Mouse (Mus musculus): ENCODE data around the gene Pigm. TPM values are rescaled to one million over a fixed set of nuclear protein-coding genes. Genes with fewer than 3 reads are reported as not detected.

Pigm gene
- 1 to 10 TPM; 7.9 to 8.6 TPM for total RNA-seq (2021)
- long read RNA-seq, experiment 1, full-length matches to known transcripts: 9 of 9 reads
- long read RNA-seq, experiment 1, partial matches to known transcripts: 0 of 9 reads
- long read RNA-seq, experiment 1, other reads (novel, unspliced or antisense): 0 of 9 reads
- long read RNA-seq, experiment 2, full-length matches to known transcripts: 9 of 9 reads
- long read RNA-seq, experiment 2, partial matches to known transcripts: 0 of 9 reads
- long read RNA-seq, experiment 2, other reads (novel, unspliced or antisense): 0 of 9 reads

GRCm38 (mm10) chr1:172376198-172376667 lies at the start of gene Pigm:
Gene Pigm, plus strand, starts transcription at chr1:172376546.
- DNase-seq (ENCODE audit: low spot score in 2 of 2): peak; percentile 98 to 99

DNA sequence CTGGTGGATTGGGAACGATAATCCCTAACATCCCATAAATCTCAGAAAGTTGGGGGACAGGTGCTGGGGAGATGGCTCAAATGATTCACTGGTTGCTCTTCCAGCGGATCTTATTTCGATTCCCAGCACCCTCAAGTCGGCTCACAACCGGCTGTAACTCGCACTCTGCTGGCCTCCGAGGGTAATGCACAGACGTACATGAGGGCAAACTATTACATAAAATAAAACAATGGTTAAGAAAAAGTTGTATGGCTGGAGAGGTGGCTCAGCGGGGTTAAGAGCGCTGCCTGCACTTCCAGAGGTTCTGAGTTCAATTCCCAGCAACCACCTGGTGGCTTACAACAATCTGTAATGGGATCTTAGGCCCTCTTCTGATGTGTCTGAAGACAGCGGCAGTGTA lies 49.7 kb upstream of the Pigm start:
- no peak for DNase-seq (ENCODE audit: low spot score in 2 of 2)

DNA sequence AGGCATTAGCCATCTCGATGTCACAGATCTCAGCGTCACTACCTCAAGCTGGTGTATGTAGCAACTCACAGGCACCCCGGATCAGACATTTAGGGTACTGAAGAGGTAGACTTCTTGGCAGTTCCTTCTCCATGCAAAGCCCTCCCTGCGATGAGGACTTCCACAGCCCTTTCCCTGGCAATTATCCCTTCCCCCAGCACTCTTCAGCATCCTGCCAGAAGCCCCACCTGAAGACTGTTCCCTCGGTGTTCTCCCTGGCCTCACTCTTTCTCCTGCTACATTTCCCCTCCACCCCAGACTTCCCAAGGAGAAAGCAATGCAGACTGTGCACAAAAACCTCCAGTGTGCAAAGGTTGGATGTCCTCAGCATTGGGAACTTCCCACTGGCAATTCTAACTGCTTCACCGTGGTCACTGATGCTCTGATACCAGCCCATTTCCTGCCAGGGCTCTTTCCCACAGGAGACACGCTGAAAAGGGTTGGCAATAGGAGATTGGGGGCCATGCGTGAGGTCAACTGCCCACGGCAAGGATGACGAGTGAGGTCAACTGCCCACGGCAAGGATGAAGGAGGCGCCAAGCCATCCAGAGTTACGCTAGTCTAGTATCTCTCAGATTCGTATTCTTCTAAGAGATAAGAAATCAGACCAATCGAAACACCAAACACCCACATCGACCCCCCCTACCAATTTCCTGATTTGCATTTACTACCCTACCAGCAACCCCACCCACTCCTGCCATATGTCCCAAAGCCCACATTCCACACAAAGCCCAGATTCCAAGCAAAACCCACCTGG lies 48.9 kb upstream of the Pigm start:
- peak in 1 of 2 experiments; percentile 71 for DNase-seq (ENCODE audit: low spot score in 2 of 2)

DNA sequence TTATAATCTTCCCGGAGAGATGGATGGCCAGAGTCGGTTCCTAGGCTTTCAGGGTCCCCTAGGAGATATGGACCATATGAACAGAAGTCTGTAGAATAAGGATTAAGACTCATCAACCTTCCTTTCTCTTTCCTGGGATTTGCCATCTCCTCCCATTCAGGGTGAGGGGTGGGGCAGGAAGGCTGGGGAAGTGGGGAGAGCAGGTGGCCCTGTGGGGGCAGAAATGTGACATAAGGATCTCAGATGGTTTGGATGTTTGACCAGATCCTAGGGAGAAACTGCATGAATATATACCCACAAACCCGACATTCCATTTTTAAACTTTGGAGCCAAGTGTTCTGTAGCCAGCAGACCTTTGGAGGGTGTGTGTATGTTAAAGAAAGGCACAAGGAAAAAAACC lies 48.3 kb upstream of the Pigm start:
- DNase-seq (ENCODE audit: low spot score in 2 of 2): no peak

GRCm38 (mm10) chr1:172328461-172328860 lies 47.9 kb upstream of the Pigm start:
- DNase-seq (ENCODE audit: low spot score in 2 of 2): no peak

- DNase-seq (ENCODE audit: low spot score in 2 of 2): peak; percentile 80 to 86
Observed at GRCm38 (mm10) chr1:172329131-172329530, 47.2 kb upstream of the Pigm start, which contains the start of gene Kcnj9. Gene Kcnj9, minus strand, starts transcription at chr1:172329318.

DNA sequence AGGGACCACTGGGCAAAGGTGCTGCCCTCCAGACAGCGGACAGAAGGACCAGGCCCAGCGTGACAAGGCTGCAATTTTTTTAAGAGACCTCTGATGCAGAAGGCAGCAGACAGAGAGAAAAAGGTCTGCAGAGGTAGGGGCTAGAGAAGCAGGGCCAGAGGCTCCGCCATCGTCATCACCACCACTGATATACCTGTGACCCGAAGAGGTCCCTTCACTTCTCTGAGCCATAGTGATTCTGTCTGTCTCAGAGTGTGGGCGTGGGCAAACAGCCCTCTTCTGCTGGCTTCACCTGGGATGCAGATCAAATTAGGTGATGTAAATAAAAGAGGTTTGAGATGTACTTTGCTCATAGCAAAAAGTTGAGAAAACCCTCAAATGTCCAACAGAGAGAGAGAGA lies 46.7 kb upstream of the Pigm start:
- DNase-seq (ENCODE audit: low spot score in 2 of 2): no peak

DNA sequence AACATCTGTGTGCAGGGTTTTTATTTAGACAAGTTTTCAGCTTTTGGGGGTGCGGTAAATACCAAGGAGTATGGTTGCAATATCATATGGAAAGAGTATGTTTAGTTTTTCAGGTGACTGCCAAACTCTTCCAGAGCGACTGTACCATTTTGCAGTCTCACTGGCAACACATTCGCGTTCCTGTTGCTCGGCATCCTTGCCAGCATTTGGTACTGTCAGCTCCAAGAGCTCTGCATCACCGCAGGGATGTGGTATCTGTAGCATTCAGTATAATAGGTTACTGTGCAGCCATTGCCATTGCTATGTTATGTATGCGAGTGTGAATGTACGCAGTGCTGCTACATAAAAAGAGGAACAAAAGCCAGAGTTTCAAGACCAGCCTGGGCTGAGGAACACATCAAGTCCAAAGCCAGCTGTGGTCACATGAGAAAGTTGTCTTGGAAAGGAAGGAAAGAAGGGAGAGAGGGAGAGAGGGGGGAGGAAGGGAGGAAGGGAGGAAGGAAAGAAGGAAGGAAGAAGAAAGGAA lies 44.9 kb upstream of the Pigm start:
- no peak for DNase-seq (ENCODE audit: low spot score in 2 of 2)

- DNase-seq (ENCODE audit: low spot score in 2 of 2): no peak
Observed at GRCm38 (mm10) chr1:172332925-172333324, 43.4 kb upstream of the Pigm start.

DNA sequence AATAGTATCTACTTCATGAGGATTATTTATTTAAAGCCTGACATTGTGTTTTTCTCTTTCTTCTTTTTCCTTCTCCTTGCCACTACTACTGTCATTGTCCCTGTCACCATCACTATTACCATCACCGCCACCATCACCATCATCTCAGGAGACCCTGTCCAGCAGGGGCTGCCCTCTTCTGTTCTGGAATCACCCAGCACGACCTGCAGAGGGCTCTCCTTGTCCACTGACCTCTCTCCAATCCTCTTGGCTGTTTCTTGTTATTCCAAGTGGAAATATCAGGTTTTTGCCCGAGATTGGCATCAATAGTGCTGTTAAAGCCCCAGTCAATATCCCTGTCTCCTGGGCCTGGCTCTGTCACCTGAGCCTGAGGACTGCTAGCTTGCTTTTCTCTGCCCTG lies 42.8 kb upstream of the Pigm start:
- no peak for DNase-seq (ENCODE audit: low spot score in 2 of 2)

DNA sequence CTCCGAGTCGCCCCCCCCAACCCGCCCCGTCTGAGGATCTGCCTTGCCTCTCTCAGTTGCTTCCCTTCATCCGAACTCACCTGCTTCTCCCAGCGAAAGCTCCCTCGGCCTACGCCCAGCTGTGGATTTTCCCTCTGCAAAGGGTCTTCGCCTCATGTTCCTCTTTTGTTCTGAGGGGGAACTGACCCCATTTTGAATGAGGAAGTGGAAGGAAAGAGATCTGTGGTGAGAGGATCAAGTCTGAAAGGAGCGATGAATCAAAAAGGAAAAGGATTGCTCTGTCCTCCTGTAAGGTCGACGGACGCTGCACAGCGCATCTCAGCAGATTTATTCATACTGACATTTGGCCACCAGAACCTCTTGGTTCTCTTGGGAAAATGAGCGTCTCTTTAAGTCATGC lies 40.5 kb upstream of the Pigm start:
- no peak for DNase-seq (ENCODE audit: low spot score in 2 of 2)

DNA sequence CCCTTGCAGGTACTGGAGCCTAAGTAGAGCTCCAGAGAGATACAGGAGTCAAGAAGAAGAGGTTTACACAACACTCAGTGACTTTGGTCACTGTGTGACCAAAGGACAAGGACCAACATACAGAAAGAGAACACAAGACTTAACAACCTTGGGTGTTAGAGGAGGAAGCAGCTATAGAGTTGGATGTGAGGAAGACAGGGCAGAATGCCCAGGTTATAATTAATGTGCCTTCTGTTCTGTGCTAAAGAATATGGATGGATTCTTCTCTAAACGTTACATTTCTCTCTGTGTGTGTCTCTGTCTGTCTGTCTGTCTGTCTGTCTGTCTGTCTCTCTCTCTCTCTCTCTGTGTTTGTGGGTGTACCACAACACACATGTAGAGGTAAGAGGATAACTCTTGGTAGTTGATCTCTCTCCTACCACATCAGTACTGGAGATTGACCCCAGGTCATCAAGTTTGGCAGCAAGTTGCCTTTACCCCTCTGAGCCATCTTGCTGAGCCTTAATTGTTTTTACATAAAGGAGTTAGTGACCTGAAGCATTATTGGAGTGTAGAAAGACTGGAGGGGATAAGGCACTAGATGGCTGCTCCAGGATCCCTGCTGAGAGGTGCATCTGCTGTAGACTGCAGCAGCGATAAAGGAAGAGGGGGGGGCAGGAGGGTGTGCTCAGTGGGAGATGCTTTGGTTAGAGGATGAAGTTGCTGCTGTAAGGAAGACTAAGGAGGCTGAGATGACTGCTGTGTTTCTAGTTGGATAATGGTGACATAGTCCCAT lies 38.7 kb upstream of the Pigm start:
- no peak for DNase-seq (ENCODE audit: low spot score in 2 of 2)

GRCm38 (mm10) chr1:172340729-172341321 lies 35.5 kb upstream of the Pigm start, which contains the start of gene Kcnj10:
Gene Kcnj10, plus strand, starts transcription at chr1:172341210.
- DNase-seq (ENCODE audit: low spot score in 2 of 2): peak; percentile 75 to 80

GRCm38 (mm10) chr1:172341386-172341785 lies 35.0 kb upstream of the Pigm start:
- no peak for DNase-seq (ENCODE audit: low spot score in 2 of 2)

- peak in 1 of 2 experiments; percentile 44 for DNase-seq (ENCODE audit: low spot score in 2 of 2)
Observed at GRCm38 (mm10) chr1:172342729-172343128, 33.6 kb upstream of the Pigm start.

DNA sequence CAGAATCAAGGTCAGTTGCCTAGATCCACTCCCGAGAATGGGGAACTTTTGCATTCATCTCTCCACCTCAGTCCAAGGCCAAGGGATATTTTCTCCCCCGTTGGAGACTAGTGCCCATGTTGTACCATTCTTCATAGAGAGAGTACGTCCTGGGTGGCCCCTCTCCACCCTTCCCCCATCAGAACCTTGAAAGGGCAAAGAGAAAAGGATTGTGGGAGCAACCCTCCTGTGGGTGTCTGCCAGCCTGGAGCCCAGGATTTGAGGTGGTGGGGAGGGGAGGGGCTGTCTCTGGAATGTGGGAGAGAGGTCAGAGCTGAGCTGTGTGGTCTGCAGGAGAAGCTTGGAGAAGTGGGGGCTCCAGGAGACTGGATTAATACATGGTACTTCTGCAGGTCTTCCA lies 32.4 kb upstream of the Pigm start:
- no peak for DNase-seq (ENCODE audit: low spot score in 2 of 2)

DNA sequence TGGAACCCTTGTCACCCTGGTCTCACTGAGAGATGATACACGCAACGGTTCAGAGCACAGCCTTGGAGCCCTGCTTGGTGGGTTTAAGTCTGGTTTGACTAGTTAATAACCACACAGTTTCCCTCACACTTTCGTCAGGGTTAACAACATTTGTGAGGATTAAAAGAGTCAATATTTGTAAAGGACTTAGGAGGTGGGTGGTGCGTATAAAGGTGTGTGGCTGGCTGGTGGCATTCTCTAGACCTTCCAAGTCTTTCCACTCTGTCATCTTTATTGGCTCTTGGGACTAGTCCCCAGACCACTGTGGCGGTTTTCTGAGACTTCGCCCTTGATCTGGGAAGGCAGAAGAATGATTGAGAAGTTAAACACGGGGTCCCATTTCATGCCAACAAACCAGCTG lies 31.5 kb upstream of the Pigm start:
- no peak for DNase-seq (ENCODE audit: low spot score in 2 of 2)

DNA sequence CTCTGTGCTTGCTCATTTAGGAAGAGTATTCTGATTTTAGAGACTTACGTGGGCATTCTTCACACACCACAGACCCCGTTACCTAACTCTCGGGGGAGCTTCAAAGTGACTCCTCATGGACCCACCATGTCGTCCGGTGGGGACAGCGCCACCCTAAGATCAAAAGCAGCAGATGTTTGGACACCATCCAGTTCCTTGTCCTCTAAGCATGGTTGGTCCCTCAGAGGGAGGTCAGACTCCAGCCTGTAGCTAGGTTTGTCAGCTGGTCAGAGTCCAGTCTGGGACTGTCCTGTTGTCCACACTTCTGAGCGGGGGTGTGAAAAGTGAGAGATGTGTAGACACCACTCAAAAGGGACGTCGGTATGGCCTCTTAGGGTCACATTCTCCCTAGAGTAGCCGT lies 29.6 kb upstream of the Pigm start:
- no peak for DNase-seq (ENCODE audit: low spot score in 2 of 2)

GRCm38 (mm10) chr1:172347382-172347781 lies 29.0 kb upstream of the Pigm start:
- no peak for DNase-seq (ENCODE audit: low spot score in 2 of 2)

DNA sequence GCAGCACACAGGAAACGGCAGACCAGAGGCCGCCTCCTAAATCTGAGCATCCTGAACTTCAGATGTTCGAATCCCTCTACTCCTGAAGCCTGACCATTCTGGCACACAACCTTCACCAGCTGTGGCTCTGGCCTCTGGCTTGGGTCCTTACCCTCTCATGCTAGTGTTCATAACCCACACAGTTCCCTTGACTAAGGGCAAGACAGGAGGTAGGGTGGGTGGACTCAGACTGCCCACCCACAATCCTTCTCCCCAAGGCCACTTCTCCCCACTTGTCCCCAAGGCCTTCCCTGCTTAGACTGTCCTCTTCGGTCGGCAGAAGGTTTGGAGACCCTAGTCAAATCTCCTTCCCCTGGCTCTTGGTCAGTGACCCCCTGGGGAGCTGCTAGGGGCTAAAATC lies 26.8 kb upstream of the Pigm start:
- no peak for DNase-seq (ENCODE audit: low spot score in 2 of 2)

All from left cerebral cortex, adult 18-20 months (tissue).